ENCODE assay signal across 10 mouse cellular contexts in genomic region chr10:61757022-61757421, GRCm38 (mm10). TPM values are rescaled to one million over a fixed set of nuclear protein-coding genes. Genes with fewer than 3 reads are reported as not detected.
A peak's percentile ranks its signal among the peaks of the same experiment; 100 is the strongest.
DNase-seq lines count a peak whose midpoint lies in the region; ATAC-seq and TF ChIP-seq lines count a peak whose summit lies in the region.
"Had no signal": no experiment of that assay in that cellular context is flagged by ENCODE, and none has a peak within 500 bp of the region (broad histone marks: within the 10 kb centered on the region; RNA-seq: fewer than 3 reads in every experiment).

No protein-coding gene starts in this region.

- H3K4me1 ChIP-seq in heart, embryonic 14.5 days (ENCODE audit: control insufficient read depth in 2 of 2, insufficient read depth in 2 of 2, low read length in 2 of 2) = peaks cover 18 to 36% of the 10 kb centered on the region in 2 experiments
- H3K4me1 ChIP-seq in lung, embryonic 15.5 days = peaks cover 25% of the 10 kb centered on the region

- DNase-seq in cerebellum, adult 11-12 months = peak; percentile 18
- DNase-seq in brain, embryonic 14.5 days (ENCODE audit: low read depth) = peak; percentile 45
- no peak for DNase-seq in spleen, postnatal 4 days (ENCODE audit: low spot score in 2 of 2)
- no peak for DNase-seq in right cerebral cortex, adult 2 months (ENCODE audit: low spot score in 2 of 2)
- no peak for DNase-seq in thymus, postnatal 14 days
- DNase-seq: embryo, embryonic 11 days had no signal

- H3K36me3 ChIP-seq in heart, embryonic 14.5 days (ENCODE audit: control insufficient read depth, insufficient read depth, low read length) = peaks cover 24% of the 10 kb centered on the region
- peaks cover 42% of the 10 kb centered on the region; the same call in 1 of the 2 replicates for H3K36me3 ChIP-seq in lung, embryonic 15.5 days

- 74% methylated on average over 14 of the region's 14 CpGs for WGBS in heart, embryonic 14.5 days
- WGBS in lung, embryonic 15.5 days = 69% methylated on average over 14 of the region's 14 CpGs

- H3K9me3 ChIP-seq in heart, embryonic 14.5 days (ENCODE audit: control insufficient read depth, low read length) = no peaks in the 10 kb centered on the region
- no peaks in the 10 kb centered on the region for H3K9me3 ChIP-seq in lung, embryonic 15.5 days
- H3K9me3 ChIP-seq: hindbrain, embryonic 15.5 days had no signal

- no peaks in the 10 kb centered on the region for H3K27me3 ChIP-seq in heart, embryonic 14.5 days (ENCODE audit: control insufficient read depth, insufficient read depth, low read length)
- no peaks in the 10 kb centered on the region for H3K27me3 ChIP-seq in lung, embryonic 15.5 days
- H3K27me3 ChIP-seq: hindbrain, embryonic 15.5 days had no signal

- H3K9ac ChIP-seq in heart, embryonic 14.5 days (ENCODE audit: low read length) = no peak overlapping the region
- no peak overlapping the region for H3K9ac ChIP-seq in lung, embryonic 15.5 days
- H3K9ac ChIP-seq: hindbrain, embryonic 15.5 days had no signal

- no peak overlapping the region for H3K4me2 ChIP-seq in heart, embryonic 14.5 days (ENCODE audit: low read length)
- no peak overlapping the region for H3K4me2 ChIP-seq in lung, embryonic 15.5 days
- H3K4me2 ChIP-seq: hindbrain, embryonic 15.5 days had no signal

- TF ChIP-seq CTCF in brain, embryonic 14.5 days (IDR thresholded peaks at IDR 0.05; ENCODE audit: borderline replicate concordance, extremely low read depth, insufficient read depth, insufficient read length) = no peak

- H3K4me3 ChIP-seq in heart, embryonic 14.5 days (ENCODE audit: control insufficient read depth in 1 of 2, insufficient read depth in 1 of 2, low read depth in 1 of 2, low read length in 2 of 2) = no peak overlapping the region
- H3K4me3 ChIP-seq in lung, embryonic 15.5 days = no peak overlapping the region
- H3K4me3 ChIP-seq: hindbrain, embryonic 15.5 days had no signal

- ATAC-seq in cerebellum, adult (ENCODE audit: insufficient number of reproducible peaks, low FRiP score, low TSS enrichment) = no peak
- ATAC-seq in heart, embryonic 14.5 days (ENCODE audit: insufficient number of reproducible peaks, insufficient read depth, low FRiP score, low read depth) = 0 out of 2 replicates have a peak, but pooled peaks have one; percentile 56
- peak; percentile 70 for ATAC-seq in lung, embryonic 15.5 days (ENCODE audit: borderline replicate concordance, extremely low read depth, low FRiP score, low TSS enrichment)

- TF ChIP-seq POLR2A in brain, embryonic 14.5 days (IDR thresholded peaks at IDR 0.05; ENCODE audit: borderline replicate concordance, extremely low read depth, insufficient read depth, insufficient read length, poor library complexity, severe bottlenecking) = no peak

- peak overlapping the region; percentile 39 to 68; a peak in 3 of 4 replicates for H3K27ac ChIP-seq in heart, embryonic 14.5 days (replicated peaks in 1 of 2; ENCODE audit: control insufficient read depth in 1 of 2, insufficient read depth in 1 of 2, low read depth in 2 of 2, low read length in 2 of 2)
- 0 out of 2 replicates have a peak overlapping the region, but pooled peaks have one; percentile 55 for H3K27ac ChIP-seq in lung, embryonic 15.5 days
- H3K27ac ChIP-seq: hindbrain, embryonic 15.5 days had no signal

RNA-seq across cellular contexts. Expression of gene H2afy2, which starts 26.9 kb away (rescaled TPM):
- polyA plus RNA-seq in brain, embryonic 14.5 days (2012; rRNA removed) = 140 and 186 TPM in 2 replicates
- polyA plus RNA-seq in heart, embryonic 14.5 days (2014; fragmentation: Nextera tagmentation; extraction: Ambion mirVana) = 35.0 and 35.4 TPM in 2 replicates
- 137 and 141 TPM in 2 replicates for polyA plus RNA-seq in lung, embryonic 15.5 days (2015; fragmentation: Nextera tagmentation; extraction: Ambion mirVana)

RNA-seq across cellular contexts. Expression of gene Aifm2, which starts 42.0 kb away (rescaled TPM):
- polyA plus RNA-seq in brain, embryonic 14.5 days (2012; rRNA removed) = 5.4 and 7.9 TPM in 2 replicates
- 20.7 and 23.1 TPM in 2 replicates for polyA plus RNA-seq in heart, embryonic 14.5 days (2014; fragmentation: Nextera tagmentation; extraction: Ambion mirVana)
- 14.0 and 14.3 TPM in 2 replicates for polyA plus RNA-seq in lung, embryonic 15.5 days (2015; fragmentation: Nextera tagmentation; extraction: Ambion mirVana)

Comparison
In these comparisons a context has a peak if more than half of its experiments do, and no peak if none do; other contexts are left out.
1. DNase-seq: peak in cerebellum, adult 11-12 months (single experiment) and brain, embryonic 14.5 days (single experiment); none in spleen, postnatal 4 days (0 of 2), right cerebral cortex, adult 2 months (0 of 2) and thymus, postnatal 14 days (single experiment).